Mouse (Mus musculus): Measurements from ENCODE around the gene Pgm2.
A peak's percentile ranks its signal among the peaks of the same experiment; 100 is the strongest.

Pgm2 gene

DNA sequence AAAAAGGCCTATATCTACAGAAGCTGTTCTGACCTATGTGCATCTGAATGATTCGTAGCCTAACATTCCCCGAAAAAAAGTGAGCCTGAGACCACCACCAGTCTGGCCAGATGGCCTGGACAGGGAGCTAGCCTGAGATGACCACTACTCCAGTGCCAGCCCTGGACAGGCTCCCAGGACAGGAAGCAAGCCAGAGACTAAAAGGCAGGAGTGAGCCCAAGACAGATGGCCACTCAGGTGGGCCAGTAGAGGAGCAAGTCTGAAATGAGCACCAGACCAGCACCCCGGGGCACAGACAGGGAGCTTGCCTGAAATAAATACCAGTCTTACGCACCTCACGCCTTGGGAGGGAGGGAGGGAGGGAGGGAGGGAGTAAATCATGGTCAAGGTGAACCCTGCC is 51.6 kb downstream of the Pgm2 start:
- no peak for DNase-seq (ENCODE audit: low spot score)

DNA sequence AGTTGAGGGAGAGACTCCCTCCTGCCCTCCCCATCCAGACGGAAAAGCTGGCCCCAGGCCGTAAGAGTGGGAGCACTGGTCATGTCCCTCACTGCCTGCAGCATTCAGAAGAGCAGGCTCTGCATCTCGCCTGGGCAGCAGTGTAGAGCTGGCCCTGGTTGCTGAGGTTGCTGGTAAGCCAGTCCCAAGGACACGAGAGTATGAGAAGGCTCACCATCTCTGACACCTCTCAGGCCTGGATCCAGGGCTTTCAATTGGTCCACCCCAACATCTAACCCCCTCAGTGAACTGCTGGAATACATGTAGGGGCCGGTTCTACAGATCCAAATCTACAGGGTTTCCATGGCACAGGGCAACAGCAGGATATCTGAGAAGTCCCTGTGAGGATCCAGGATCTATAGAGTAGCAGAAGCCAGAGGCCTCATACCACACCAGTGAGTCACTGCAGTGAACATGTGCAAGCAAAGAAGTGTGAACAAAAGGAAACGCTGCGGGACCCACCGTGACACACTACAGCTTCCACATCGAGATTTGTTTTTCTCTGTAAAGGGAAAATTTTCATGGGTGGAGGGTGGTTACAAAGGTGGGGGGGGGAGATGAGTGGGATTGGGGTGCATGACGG is 53.7 kb downstream of the Pgm2 start:
- no peak for DNase-seq (ENCODE audit: low spot score)

DNA sequence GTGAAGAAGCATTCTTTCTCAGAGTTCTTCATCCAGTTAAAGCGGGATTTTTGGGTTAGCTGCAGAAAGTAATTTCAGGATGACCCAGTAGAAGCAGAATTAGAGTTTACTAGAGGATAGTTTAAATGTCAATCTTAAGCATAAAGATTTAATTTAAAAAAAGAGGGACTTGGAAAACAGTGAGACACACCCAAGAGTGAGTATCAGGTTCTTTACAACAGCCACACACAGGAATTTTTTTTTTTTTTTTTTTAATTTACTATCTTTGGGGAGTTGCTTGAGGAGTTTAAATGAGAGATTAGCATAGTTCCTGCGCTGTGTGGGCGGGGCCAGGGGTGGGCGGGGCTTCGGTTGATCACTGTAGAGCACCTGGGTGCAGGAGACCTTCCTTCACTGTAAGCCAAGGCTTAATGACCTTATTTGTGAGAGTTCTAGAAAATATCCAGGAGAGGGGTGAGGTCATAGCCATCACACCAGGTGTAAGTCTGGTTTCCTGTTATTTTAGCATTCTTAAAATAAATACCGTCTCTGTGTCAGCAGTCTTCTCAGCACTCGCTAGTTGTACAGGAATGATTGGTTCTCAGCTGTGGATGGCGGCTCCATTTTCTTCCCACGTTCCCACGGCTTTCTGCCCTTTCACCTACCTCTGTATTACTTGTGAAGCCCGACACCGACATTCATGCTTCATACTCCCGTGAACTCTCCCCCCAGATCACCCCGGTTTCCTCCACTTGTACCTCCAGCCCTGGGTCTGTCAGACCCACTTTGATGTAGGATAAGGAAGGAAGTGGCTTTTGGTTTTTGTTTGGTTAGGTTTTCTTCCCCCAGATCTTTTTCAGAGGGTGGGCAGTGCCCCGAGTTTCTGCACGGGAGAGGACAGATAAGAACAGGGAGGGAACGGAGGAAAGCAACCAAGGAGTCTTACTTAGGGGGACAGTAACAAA is 56.7 kb downstream of the Pgm2 start:
- DNase-seq (ENCODE audit: low spot score), result no peak

DNA sequence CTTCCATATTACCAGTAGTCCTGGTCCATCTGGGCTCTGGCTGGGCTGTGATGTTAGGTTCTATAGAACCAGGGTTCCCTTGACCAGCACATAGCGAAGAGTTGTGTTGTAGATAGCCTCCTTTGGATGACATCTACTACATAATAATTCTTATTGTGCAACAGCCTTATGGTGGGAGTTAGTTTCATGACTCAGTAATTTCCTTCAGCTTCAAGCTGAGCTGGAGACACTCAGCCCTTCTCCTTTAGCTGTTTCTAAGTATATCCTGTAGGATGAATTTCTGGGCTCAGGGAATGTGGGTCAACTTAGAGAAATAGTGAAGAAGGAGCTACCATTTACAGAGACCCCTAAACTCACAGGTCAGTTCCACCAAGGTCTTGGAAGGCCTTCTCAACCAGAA is 60.6 kb downstream of the Pgm2 start:
- no peak for DNase-seq (ENCODE audit: low spot score)

DNA sequence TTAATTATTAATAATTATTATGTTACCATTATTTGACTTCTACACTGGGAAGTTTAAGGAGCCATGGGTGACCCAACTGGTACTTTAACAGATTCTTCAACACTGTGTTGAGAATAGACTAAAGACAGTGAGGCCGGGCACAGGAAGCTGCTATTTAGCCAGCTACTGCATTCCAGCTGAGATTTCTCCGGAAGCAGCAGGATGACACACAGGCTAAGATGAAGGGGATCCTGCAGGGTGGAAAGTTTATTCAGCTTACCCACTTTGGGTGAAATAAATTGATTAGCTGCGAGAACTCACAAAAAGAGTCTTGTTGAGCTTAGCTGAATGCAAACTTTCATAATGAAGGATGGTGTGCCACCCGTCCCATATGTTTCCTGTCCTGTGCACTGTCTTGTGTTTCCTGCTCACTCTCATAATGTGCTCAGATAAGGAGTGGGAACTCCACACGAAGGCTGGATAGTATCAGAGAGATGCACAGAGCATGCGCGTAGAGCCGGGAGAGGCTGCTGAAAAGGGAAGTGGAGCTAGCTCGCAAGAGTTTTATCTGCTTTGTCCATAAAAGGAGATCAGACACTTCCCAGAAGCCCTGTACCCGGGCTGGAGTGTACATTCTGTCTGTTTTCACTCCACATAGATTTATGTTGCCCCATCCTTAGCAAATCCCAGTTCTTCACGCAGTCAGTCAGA is 63.3 kb downstream of the Pgm2 start, which contains the start of gene Tbc1d1:
Gene Tbc1d1 (plus strand): TSS at position 445 of the 690 bp plus-strand sequence.
- peak; percentile 27 for DNase-seq (ENCODE audit: low spot score)

DNA sequence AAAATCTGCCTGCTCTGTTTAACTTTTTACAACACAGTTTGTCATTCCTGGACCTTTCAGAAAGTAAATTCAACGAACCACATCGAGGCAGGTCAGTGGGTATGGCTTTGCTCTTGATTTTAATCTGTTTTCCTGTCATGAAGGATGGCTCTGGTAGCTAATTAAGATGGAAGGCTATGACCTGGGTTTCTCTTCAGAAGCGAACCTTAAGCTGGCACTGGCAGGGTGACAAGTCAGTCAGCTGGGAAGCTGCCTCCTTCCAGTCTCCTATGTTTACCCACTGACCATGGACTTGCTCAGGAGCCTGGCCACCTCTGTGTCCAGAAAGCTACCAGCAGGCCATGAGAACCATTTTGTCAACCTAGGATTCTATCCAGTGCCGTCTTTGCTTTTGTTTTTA is 63.8 kb downstream of the Pgm2 start:
- DNase-seq (ENCODE audit: low spot score), result no peak

DNA sequence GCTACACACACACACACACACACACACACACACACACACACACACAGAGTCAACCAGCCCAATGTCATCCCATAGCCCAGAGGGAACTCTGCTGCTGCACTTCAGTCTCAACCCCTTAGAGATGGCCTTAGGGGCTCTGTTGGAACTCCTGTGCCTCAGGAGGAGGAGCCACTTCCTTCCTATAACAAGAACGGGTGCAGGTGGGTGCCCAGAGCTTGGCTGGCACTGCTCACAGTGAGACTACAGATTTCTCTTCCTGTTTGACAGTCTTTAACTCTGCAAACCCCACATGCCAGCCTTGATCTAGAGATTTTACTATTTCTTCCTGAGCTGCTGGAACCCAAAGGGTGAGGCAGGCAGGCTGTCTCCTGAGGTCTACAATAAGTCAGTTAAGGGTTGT is 65.2 kb downstream of the Pgm2 start:
- DNase-seq (ENCODE audit: low spot score), result no peak

DNA sequence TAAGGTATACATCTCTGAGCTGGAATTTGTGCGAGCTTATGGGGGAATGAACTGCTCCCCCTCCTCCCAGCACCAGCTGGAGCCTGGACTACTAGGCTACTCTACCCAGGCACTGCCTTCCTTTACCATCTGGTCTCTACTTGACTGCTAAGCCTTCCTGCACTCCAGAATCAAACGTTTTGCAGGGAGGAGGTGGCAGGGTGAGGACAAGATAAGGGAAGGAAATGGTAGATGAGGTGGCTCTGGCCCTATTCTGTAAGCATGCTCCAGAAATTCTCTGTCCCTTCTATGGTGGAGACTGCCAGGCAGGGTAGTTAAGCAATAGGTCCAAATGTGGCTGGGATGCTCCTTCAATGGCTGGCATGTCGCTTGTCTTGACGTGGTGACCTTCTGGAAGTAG is 65.8 kb downstream of the Pgm2 start:
- no peak for DNase-seq (ENCODE audit: low spot score)

DNA sequence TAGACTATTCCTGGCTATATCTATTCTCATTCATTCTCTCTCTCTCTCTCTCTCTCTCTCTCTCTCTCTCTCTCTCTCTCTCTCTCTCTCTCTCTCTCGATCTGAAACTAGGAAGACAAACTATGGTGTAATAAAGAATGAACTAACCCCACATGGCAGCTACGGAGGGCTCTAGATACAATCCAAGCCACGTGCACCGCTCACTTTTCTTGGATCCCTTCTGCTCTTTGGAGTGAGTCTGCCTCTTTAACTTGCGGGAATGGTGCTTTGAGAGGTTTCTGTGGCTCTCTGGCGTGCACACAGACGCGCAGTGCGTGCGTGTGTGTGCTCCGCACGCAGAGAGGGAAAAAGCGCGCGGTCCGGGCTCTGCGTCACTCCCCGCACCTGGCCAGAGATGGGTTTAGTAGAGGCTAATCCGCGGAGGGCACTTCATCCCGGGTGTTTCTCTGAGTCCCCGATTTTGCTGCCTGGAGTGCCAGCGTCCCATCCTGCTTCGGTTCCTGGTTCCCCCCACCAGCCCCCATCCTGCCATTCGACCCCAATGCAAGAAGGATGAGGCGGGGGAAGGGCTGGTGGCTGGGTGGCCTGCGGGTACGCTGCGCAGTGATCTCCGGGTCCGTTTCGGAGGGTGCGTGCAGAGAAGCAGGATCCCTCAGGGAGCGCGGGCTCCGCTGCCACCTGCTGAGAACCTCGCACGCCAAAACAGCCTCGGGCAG is 66.5 kb downstream of the Pgm2 start:
- DNase-seq (ENCODE audit: low spot score), result no peak

DNA sequence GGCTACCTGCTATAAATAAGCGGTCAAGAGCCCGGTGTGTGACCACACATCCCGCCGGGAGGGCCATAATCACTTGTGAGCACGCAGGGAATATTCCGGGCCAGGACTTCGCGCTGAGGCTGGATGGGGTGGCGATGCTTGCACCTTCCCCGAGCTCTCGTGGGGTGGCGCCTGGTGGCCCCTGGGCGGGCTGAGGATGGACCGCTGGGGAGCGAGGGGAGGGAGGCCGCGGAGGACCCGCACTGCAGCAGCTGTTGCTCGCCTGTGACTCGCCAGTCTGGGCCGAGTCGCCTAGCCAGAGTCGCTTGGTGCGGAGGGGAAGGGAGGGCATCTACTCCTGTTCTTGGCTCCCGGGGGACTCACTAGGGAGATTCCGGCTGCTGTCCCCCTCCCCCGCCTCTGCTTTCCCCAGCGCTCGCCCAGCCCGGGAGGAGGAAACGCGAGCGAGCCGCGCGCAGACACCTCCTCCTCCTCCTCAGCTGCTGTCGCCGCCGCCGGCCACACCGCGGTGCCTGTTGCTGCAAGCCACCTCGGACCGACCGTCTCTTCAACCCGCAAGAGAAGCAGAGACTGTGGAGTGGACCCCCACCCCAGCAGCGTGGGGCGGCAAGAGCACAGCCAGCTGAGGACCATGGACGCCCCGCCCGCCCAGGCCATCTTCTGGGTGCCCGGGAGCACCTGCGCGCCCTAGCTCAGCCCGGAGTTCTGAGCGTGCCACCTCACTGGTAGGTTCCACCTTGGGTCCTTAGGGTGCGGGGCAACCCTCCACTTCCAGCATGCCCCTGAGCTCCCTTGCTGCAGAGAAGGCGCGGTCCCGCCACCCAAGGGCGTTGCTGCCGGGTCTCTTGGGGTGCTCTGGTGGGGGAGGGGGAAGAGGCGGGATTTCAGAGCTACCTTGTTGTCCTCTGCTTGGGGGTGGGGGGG is 67.3 kb downstream of the Pgm2 start:
- peak; percentile 57 for DNase-seq (ENCODE audit: low spot score)

DNA sequence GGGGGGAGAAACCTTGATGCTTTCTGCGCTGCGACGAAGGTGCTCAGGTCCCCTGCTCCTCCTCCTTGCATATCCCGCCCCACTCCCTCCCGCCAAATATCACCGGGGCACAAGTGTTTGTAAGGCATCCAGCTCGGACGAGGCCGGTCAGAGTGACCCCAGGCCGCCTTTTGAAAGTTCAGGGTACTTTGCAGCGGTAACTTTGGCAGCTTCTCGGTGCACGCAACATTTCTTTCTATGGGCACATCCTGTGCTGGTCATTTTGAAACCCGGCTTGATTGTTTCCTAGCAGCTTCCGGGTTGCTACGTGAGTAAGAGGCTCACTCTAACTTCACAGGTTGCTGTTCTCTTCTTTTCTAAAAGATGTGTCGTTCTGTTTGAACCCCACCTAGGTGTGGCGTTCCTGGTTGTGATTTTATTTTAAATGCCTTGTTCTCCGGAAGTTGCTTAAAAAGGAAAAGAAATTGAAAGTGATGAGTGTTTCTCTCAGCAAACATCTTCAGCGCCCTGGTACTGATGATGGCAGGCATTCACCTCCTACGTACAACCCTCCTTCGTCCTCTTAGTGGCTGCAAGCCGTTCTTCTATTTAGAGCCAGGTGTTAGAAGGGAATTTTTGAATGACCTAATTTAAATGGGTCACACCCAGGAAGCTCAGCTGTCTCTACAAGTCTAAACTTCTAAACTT is 68.1 kb downstream of the Pgm2 start:
- peak; percentile 16 for DNase-seq (ENCODE audit: low spot score)

DNA sequence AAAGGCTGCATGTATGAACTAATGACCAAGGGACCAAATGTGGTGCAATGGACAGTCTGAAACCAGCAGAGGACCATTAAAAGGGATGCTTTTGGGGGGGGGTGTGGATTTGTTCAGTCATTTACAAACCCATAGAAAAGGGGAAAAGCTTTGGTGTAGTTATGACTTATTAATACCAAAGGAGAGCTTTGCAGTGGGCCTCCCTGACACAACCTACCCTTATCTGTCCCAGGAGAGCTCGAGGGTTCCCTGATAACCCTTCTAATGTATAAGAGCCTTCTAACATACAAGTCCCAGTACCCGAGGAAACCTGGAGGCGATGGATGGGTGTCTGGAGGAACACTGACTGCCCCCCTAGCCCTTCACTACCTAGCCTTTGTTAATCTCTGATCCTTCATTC is 69.2 kb downstream of the Pgm2 start:
- no peak for DNase-seq (ENCODE audit: low spot score)

DNA sequence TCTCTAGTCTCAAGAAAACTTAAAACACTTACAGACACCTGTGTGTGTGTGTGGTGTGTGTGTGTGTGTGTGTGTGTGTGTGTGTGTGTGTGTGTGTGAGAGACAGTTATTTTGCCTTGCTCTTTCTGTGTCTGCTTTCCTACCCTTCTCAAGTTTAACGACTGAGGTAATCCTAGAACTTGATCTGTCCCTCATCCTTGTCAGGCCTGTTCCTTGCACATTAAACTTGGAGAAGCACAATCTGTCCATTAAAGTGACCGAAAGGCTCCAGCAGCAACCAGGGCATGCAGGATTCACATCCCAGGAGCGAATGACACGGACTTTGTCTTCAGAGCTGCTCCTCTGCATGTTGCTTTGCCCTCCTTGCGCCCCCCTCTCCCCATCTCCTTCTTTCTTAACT is 69.8 kb downstream of the Pgm2 start:
- no peak for DNase-seq (ENCODE audit: low spot score)

DNA sequence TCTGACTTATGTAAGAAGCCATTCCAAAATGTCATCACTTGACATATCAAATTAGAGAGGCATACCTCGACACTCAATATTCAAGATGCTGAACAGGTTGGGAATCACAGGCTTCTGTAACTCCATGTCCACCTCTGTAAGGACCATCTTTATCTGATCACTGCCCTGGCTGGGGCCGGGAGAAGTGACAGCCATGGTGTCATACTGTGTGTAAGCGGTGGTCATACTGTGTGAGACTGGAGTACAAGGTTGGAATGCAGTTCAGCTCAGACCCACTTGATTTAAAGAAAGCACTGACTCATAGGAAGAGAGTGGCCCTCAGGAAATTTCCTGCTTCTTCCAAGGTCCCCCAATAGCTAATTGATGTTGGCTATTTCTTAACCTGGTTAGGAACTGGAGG is 71.7 kb downstream of the Pgm2 start:
- no peak for DNase-seq (ENCODE audit: low spot score)

DNA sequence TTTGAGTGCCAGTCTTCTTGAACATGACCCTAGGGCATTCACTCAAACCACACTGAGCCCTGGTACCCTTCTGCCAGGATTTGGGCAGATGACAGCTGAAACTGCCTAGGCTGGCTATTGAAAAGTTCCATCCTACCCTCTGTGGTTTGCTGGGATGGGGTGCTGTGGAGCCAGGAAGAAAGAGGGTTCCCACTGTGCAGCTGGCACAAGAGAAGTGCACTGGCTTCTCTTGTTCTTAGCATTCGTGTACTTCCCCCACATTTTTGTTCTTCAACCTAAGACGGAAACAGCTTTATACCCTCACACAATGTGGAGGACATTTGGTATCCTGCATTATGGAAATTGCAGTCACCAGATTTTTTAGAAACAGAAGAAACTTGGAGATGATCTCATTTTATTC is 73.1 kb downstream of the Pgm2 start:
- DNase-seq (ENCODE audit: low spot score), result no peak

DNA sequence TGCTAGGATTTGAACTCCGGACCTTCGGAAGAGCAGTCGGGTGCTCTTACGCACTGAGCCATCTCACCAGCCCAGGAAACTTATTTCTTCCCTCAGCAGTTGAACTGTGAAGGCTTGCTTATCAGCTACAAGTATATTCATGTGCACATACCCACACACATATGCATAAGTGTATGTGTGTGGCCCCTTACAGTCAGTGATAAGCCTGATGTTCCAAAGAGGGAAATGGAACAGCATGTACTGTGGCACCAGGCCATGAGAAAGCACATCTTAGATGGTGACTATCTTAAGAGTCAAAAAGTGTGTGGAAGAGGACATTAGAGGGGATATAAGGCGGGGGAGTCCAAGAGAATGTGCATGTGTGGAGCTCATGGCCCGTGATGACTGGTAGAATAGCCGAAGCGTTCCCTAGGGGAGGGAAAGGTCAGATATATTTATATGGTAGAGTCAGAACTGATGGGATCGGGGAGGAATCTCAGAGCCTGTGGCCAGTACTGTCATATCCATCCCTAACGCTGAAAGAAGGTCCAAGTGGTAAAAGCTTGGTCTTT is 76.3 kb downstream of the Pgm2 start:
- no peak for DNase-seq (ENCODE audit: low spot score)

DNA sequence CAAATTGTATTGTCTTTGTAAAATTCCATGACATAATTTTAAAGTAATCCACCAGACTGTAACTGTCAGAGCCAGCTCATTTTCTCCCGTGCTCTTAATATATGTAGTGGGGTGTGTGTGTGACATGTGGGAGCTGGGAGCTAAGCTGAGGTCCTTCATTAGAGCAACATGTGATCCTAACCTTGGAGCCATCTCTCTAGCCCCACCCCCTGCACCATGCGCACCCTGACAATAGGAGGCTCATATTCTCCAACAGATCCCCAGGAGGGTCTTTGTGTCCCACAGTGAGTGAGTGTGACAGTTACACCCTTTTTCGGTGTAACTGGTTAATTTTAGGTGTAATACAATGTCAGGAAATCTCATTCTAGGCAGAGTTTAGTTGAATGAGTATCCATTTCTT is 80.1 kb downstream of the Pgm2 start:
- no peak for DNase-seq (ENCODE audit: low spot score)

DNA sequence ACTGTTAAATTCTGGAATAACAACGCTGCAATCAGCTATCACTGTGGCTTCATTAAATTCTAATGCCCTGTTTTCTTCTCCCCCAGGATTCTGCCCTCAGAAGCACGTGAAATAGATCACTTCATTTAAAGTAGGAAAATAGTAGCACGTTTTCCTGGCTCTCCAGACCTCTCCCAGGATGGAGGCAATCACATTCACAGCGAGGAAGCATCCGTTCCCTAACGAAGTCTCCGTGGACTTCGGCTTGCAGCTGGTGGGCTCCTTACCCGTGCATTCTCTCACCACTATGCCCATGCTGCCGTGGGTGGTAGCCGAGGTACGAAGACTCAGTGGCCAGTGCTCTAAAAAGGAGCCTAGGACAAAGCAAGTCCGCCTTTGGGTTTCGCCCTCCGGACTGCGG is 80.6 kb downstream of the Pgm2 start:
- DNase-seq (ENCODE audit: low spot score), result no peak

DNA sequence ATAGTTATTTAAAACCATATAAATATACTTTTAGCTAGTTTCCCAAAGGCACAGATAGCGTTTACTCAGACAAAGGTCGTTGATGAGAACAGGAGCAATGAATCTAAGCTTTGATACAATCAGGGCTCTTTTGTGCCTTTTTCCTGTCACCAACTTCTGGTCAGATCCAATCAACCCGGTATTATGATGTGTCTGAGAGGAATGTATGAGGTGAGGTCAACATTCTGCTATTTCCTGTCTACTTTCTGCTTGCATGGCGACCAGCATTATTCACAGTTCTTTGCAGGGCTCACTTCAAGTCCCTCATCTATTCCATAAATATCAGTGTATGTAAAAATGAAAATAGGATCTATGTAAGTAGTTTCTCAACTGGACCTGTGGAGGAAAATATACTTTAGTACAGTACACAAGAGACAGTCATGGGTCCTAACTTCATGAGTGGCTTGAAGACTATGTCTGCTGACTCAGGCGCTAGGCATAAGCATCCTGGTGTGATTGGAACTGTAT is 81.7 kb downstream of the Pgm2 start:
- no peak for DNase-seq (ENCODE audit: low spot score)

Data from ovary, postnatal 36 days (tissue).